Mouse (Mus musculus) ZHBTc4 (cell line): Measurements from ENCODE around the gene Cd93.

ENCODE experiments used
- DNase-seq: peaks from one replicate; pipeline ENCODE4 v3.0.0-alpha.2; 2011; ENCODE audit warnings: low read depth, low spot score

The Cd93 gene

GRCm38 (mm10) chr2:148402227-148402626 lies 41.1 kb downstream of the Cd93 start:
- DNase-seq, result no peak

GRCm38 (mm10) chr2:148398901-148399685 lies 44.3 kb downstream of the Cd93 start:
- DNase-seq, result no peak

DNA sequence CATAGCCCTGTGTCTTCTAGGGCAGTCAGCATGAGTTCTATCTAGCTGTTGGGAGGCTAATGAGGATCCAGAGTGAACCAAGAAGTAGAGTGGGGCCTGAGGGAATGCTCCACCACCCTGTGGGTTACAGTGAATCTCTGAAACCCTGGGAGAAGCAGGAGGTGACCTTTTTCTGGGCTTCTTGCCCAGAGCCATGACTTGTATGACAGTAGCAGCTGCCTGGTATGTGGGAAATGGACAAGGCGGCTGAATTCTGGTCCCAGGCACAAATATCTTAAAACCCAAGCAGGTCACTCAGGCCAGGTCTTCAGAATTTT lies 45.6 kb downstream of the Cd93 start:
- no peak for DNase-seq

GRCm38 (mm10) chr2:148397015-148397783 lies 46.2 kb downstream of the Cd93 start:
- DNase-seq, result no peak

DNA sequence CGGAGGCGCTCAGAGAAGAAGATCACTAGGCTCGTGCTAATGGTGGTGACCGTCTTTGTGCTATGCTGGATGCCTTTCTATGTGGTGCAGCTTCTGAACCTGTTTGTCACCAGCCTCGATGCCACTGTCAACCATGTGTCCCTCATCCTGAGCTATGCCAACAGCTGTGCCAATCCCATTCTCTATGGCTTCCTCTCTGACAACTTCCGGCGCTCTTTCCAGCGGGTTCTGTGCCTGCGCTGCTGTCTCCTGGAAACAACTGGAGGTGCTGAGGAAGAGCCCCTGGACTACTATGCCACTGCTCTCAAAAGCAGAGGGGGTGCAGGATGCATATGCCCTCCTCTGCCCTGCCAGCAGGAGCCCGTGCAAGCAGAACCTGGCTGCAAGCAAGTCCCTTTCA lies 47.2 kb downstream of the Cd93 start:
- no peak for DNase-seq

DNA sequence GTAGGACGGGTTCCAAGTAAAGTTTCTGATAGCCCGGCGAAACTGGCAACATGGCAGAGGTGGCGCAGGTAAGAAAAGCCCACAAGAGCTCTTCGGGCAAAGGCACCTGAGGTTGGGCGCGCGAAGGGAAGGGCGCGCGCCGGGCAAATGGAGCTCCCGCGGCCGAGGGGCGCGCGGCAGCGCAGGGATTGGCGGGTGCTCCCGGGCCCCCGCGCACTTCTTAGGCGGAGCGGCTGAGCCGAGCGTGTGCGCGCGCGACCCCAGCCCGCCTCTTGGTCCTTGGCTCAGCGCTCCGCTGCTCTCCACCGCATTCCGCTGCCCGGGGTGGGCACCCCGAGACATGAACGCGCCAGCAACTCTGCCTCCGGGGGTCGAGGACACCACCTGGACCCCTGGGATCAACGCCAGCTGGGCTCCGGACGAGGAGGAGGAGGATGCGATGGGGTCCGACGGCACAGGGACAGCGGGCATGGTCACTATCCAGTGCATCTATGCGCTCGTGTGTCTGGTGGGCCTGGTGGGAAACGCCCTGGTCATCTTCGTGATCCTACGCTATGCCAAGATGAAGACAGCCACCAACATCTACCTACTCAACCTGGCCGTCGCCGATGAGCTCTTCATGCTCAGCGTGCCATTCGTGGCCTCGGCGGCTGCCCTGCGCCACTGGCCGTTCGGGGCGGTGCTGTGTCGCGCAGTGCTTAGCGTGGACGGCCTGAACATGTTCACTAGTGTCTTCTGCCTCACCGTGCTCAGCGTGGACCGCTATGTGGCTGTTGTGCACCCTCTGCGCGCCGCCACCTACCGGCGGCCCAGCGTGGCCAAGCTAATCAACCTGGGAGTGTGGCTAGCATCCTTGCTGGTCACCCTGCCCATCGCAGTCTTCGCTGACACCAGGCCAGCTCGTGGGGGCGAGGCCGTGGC lies 48.0 kb downstream of the Cd93 start, which contains the start of gene Sstr4:
Gene Sstr4, plus strand, starts transcription at position 214 of the 921 bp plus-strand sequence.
- DNase-seq, result peak; percentile 65

DNA sequence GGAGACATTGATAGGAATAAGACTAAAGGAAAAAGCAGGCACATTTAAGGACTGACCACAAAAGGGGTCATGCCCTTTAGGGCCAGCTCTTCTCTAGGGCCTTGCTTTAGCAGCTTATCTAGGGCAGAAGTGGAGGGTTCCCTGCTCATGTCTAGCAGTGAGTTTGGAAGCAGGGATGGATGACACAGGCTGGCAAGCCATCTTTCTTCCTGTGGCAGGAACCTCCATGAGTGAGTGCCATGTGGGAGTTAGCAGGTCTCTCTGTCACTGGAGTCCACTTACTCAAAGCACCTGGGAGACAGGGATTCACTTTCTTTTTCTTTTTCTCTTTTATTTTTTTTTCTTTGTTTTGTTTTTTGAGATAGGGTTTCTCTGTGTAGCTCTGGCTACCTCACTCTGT lies 49.5 kb downstream of the Cd93 start:
- DNase-seq, result no peak

DNA sequence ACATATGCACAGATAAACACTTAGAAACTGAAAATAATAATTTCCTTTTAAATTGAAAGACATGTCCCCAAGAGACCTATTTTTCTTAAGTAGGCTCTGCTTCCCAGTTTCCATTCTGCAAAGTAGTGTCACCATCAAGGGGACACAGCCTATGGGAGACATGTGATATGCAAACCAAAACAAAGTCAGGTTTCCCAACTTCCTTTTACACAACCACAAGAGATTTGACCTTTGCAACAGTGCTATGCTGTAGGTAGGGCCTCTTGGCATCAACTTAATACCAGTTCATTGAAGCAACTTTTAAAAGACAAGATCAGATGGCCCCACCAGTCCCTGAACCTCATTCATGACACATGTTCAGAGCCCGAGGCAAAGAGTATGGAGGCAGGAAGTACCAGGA lies 50.2 kb downstream of the Cd93 start:
- DNase-seq, result no peak

- DNase-seq, result no peak
Measured at GRCm38 (mm10) chr2:148387652-148388581, 55.4 kb downstream of the Cd93 start.

GRCm38 (mm10) chr2:148386927-148387326 lies 56.4 kb downstream of the Cd93 start:
- no peak for DNase-seq
